Mouse (Mus musculus) spleen, adult 2 months (tissue): Measurements from ENCODE around the gene Tmem127. TPM values are rescaled to one million over a fixed set of nuclear protein-coding genes. Genes with fewer than 3 reads are reported as not detected.
A peak's percentile ranks its signal among the peaks of the same experiment; 100 is the strongest.
"Not testable (repeated sequence)": the region's sequence is repeated elsewhere in the genome, so short reads cannot be mapped to it uniquely, and the experiment has no call there.

Experiments
- DNase-seq, 2 experiments: peaks; one replicate each; pipeline versions ENCODE4 v3.0.0 to v3.0.0-alpha.2; 2012 to 2021; ENCODE audit warnings: low spot score in 2 of 2, low read depth in 1 of 2
- H3K27ac ChIP-seq: fragments of 200-500 bp; 2 replicates; pipeline ENCODE4 v1.5.1; 2012; ENCODE audit warnings: low read length, inconsistent platforms; ENCODE audit not compliant: insufficient read depth
- H3K27me3 ChIP-seq: fragments of 200-500 bp; 2 replicates; pipeline ENCODE4 v1.6.1; 2012; ENCODE audit warnings: mild to moderate bottlenecking, moderate library complexity, low read length, inconsistent platforms; ENCODE audit not compliant: control insufficient read depth, insufficient read depth
- H3K36me3 ChIP-seq: fragments of 200-500 bp; 2 replicates; pipeline ENCODE4 v1.6.1; 2012; ENCODE audit warnings: mild to moderate bottlenecking, low read length, inconsistent platforms; ENCODE audit not compliant: control insufficient read depth, insufficient read depth
- H3K4me1 ChIP-seq: fragments of 200-500 bp; 2 replicates; pipeline ENCODE4 v1.6.1; 2011; ENCODE audit warnings: inconsistent platforms; ENCODE audit not compliant: control insufficient read depth, insufficient read depth, insufficient read length
- H3K4me3 ChIP-seq: fragments of 200-500 bp; 2 replicates; pipeline ENCODE4 v1.5.1; 2011; ENCODE audit warnings: mild to moderate bottlenecking, inconsistent platforms; ENCODE audit not compliant: insufficient read depth, insufficient read length; ENCODE audit errors: extremely low read depth
- CTCF ChIP-seq: fragments of 200-500 bp; IDR thresholded peaks from 2 replicates; pipeline ENCODE4 v1.5.1; 2011; ENCODE audit warnings: mild to moderate bottlenecking, inconsistent platforms; ENCODE audit not compliant: insufficient read depth, insufficient read length, insufficient replicate concordance; ENCODE audit errors: extremely low read depth
- POLR2A ChIP-seq: fragments of 200-500 bp; IDR thresholded peaks from 2 replicates; pipeline ENCODE4 v1.6.1; 2011; ENCODE audit warnings: low read depth, low read length, inconsistent platforms
- WGBS: fragments of 180-500 bp; shearing (Covaris S2); methylation state at CpG from one replicate; pipeline ENCODE4 v1.1.7; 2018; 5-methylcytosine and 5-hydroxymethylcytosine counted together
- polyA plus RNA-seq: library from polyadenylated mRNA; depleted of rRNA; stranded (reverse); fragments of >200 nt; gene quantifications from 2 replicates; pipeline ENCODE4 v1.2.3, GENCODE M21; 2012

The Tmem127 gene
- polyA plus RNA-seq, 1 experiment, result 59.9 TPM

DNA sequence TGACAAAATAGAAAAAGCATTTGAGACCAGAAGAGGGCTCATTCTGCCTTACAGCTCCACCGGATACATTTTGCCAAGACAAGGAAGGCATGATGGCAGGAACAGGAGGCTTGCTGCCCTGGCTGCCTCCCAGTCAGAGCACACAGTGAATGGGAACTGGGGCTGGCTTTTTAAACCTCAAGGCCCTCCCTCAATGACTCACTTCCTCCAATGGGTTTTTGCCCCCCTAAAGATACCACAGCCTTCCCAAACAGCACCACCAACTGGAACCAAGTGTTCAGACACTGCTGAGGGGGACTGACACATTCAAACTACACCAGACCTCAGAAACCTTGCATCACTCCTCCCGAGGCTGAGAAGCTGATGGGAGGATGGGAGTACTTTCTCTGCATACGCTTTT, 53.0 kb downstream of the Tmem127 start:
- H3K27ac ChIP-seq, result no peak overlapping the region
- H3K4me3 ChIP-seq, result no peak overlapping the region
- peaks cover 19% of the 10 kb centered on the region for H3K36me3 ChIP-seq
- TF ChIP-seq POLR2A, result no peak
- TF ChIP-seq CTCF, result no peak
- no peaks in the 10 kb centered on the region for H3K27me3 ChIP-seq
- no peaks in the 10 kb centered on the region for H3K4me1 ChIP-seq
- DNase-seq, result no peak
- 69% methylated on average over 3 of the region's 3 CpGs for WGBS

DNA sequence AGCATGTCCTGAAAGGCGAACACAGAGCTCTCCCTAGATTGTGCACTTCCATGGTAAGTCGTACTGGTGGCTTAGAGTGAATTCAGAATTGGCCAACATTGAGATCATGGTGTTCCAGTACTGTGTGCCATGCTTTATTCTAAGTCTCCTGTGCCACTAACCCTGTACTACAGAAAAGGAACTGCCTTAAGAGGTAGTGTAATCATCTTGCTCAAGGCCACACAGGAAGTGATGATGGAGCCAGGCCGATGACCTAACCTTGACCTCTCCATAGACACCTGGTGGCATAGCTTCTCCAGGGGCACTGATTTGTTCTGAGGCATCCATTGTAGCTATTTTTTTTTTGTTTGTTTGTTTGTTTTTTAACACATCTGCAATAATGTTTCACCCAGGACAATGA, 54.2 kb downstream of the Tmem127 start:
- no peak for DNase-seq
- WGBS, result 83% methylated on average over 3 of the region's 3 CpGs
- Histone ChIP-seq H3K36me3 (peaks cover 11% of the 10 kb centered on the region), H3K4me3 (no peak overlapping the region), H3K27ac (no peak overlapping the region), H3K27me3 (no peaks in the 10 kb centered on the region), H3K4me1 (no peaks in the 10 kb centered on the region)
- no peak for TF ChIP-seq CTCF
- TF ChIP-seq POLR2A, result no peak

DNA sequence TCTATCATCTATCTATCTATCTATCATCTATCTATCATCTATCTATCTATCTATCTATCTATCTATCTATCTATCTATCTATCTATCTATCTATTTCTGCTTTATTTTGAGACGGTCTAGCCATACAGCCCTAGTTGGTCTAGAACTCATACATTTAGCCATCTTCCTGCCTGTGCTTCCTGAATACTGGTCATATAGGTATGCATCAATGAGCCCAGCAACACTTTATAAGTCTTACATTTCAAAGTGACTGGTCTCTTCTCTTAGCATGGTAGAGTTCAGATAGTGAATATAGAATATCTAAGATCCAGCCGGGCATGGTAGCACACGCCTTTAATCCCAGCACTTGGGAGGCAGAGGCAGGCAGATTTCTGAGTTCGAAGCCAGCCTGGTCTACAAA, 56.5 kb downstream of the Tmem127 start:
- DNase-seq, H3K27me3 ChIP-seq, H3K4me3 ChIP-seq, H3K27ac ChIP-seq, H3K4me1 ChIP-seq, H3K36me3 ChIP-seq: not testable (repeated sequence)
- WGBS, result 91% methylated on average over 4 of the region's 4 CpGs

DNA sequence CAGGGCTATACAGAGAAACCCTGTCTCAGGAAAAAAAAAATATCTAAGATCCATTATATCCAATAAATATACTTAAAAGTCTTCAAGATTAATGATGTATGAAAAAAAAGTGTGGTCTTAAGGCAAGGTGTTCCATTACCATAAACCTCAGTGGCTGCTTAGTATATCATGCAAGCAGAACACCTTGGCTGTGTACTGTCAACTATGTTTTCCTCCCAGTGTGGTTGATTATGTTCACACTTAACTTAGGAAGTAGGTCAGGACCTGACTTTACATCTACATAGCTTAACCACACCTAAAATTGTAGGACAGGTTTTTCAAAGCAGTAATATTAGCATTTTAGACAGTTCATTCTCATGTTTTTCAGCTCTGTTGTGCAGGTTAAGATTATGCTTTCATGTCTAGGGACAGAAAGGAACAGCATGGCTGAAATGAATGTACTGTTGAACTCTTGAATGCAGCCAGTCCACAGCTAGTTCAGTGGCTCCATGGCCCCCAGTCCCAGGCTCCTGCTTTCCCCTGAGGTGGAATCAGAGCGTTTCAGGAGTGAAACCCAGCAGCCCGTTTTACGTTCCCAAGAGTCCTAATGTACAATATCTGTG, 57.0 kb downstream of the Tmem127 start:
- WGBS, result 89% methylated on average over 3 of the region's 3 CpGs
- TF ChIP-seq POLR2A, result no peak
- TF ChIP-seq CTCF, result no peak

DNA sequence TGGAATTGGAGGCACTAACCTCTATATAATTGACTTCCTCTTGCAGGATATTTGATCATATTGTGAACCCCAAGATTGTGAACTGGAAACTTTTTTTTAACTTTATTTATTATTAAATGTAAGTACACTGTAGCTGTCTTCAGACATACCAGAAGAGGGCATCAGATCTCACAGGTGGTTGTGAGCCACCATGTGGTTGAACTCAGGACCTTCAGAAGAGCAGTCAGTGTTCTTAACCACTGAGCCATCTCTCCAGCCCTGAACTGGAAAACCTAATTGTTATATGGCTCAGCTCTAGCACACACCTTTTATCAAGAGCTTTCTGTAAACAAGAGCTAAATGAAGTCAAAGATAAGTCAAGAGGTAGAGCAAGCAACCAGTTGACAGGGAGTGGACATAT, 58.4 kb downstream of the Tmem127 start:
- TF ChIP-seq POLR2A, result no peak
- TF ChIP-seq CTCF, result peak; percentile 22; the same call in 1 of the 2 replicates
- Histone ChIP-seq H3K4me1 (peaks cover 13% of the 10 kb centered on the region; the same call in 1 of the 2 replicates), H3K4me3 (no peak overlapping the region), H3K36me3 (no peaks in the 10 kb centered on the region), H3K27ac (no peak overlapping the region), H3K27me3 (no peaks in the 10 kb centered on the region)
- peak in 1 of 2 experiments; percentile 54 for DNase-seq

More for the DNA sequence above, 57.0 kb downstream of the Tmem127 start:
- peaks cover 4% of the 10 kb centered on the region; the same call in 1 of the 2 replicates for H3K4me1 ChIP-seq
- no peak for DNase-seq
- no peak overlapping the region for H3K27ac ChIP-seq
- no peak overlapping the region for H3K4me3 ChIP-seq
- no peaks in the 10 kb centered on the region for H3K27me3 ChIP-seq
- no peaks in the 10 kb centered on the region for H3K36me3 ChIP-seq

DNA sequence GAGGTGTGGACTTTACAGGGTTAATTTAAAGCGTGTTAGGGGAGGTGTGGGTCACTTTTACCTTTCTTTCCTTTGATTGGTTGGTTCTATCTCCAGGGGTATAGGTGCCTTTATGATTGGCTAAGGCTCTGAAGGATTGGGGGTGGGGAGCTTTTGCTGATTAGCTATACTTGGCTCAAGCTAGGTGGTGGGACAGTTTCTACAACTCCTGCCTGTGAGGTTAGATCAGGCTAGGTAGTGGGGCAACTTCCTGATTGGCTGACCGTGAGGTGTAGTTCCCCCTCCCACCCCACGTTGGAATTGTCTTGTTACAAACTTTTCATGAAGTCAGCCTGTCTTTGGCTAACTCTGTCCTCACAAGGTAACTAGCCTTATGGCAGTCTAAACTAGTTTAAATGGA, 59.5 kb downstream of the Tmem127 start:
- TF ChIP-seq POLR2A (no peak), CTCF (no peak)
- Histone ChIP-seq H3K4me3 (no peak overlapping the region), H3K4me1 (peaks cover 13% of the 10 kb centered on the region; the same call in 1 of the 2 replicates), H3K27me3 (no peaks in the 10 kb centered on the region), H3K36me3 (no peaks in the 10 kb centered on the region), H3K27ac (no peak overlapping the region)
- DNase-seq, result no peak
- WGBS, result 46% methylated on average over 3 of the region's 3 CpGs

DNA sequence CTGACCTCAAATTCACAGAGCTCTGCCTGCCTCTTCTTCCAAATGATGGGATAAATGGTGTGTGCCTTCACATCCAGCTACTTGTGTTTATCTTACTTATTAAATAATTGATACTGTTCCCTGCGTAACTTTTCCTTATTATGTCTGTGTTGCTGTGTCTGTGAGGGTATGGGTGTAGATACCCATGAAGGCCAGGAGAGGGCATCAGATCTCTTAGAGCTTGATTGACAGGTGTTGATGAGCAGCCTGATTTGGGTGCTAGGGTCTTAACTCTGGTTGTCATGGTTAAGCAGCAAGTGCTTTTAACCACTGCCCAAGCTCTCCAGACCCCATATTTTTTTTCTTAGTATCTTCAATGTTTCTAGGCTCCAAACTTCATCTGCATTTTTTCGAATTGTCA, 61.0 kb downstream of the Tmem127 start:
- peak; percentile 49; the same call in 1 of the 2 replicates for TF ChIP-seq CTCF
- no peak for TF ChIP-seq POLR2A
- WGBS, result 86% methylated on average over 2 of the region's 2 CpGs
- H3K27me3 ChIP-seq, result no peaks in the 10 kb centered on the region
- H3K36me3 ChIP-seq, result no peaks in the 10 kb centered on the region
- H3K4me3 ChIP-seq, result no peak overlapping the region
- DNase-seq, result peak in 1 of 2 experiments; percentile 42
- H3K27ac ChIP-seq, result no peak overlapping the region
- H3K4me1 ChIP-seq, result peaks cover 19% of the 10 kb centered on the region; the same call in 1 of the 2 replicates
